ENCODE assay signal across 15 mouse cellular contexts in the genomic region with DNA sequence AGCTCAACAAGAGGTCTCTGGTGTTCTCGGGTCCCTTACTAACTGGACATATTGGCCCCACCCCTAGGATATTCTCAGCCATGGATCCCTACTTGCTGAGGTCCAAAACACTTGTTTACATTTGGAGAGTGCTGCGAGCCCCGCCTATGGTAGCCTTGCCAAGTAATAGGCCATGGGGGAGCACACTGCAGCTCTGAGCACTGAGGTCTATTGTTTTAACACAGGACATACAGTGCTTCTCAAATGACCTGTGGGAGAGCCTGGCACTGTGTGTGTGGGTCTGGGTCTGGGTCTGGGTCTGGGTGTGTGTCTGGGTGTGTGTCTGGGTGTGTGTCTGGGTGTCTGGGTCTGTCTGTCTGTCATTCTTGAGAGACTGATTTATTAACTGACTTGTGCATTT.
DNase-seq lines count a peak whose midpoint lies in the region; ATAC-seq and TF ChIP-seq lines count a peak whose summit lies in the region.
"Had no signal": no experiment of that assay in that cellular context is flagged by ENCODE, and none has a peak within 500 bp of the region (broad histone marks: within the 10 kb centered on the region; RNA-seq: fewer than 3 reads in every experiment).

No protein-coding gene starts in this region.

- 82% methylated on average over 3 of the region's 3 CpGs for WGBS in lung, embryonic 14.5 days
- WGBS in lung, adult 2 months = 28% methylated on average over 3 of the region's 3 CpGs
- 92% methylated on average over 3 of the region's 3 CpGs for WGBS in liver, embryonic 12.5 days (ENCODE audit: insufficient replicate concordance)

- H3K4me3 ChIP-seq in lung, embryonic 14.5 days (ENCODE audit: low read depth, low read length) = no peak overlapping the region
- no peak overlapping the region for H3K4me3 ChIP-seq in lung, adult 2 months (replicated peaks; ENCODE audit: extremely low read depth, low read depth, low read length)
- no peak overlapping the region for H3K4me3 ChIP-seq in liver, embryonic 12.5 days
- H3K4me3 ChIP-seq: heart, embryonic 10.5 days; limb, embryonic 12.5 days had no signal

- TF ChIP-seq POLR2A in lung, adult 2 months (IDR thresholded peaks at IDR 0.05; ENCODE audit: borderline replicate concordance, extremely low read depth, low read depth, low read length) = no peak

- ATAC-seq in cerebellum, adult (ENCODE audit: insufficient number of reproducible peaks, low FRiP score, low TSS enrichment) = peak; percentile 31; the same call in 1 of the 2 replicates
- peak; percentile 56; the same call in 1 of the 2 replicates for ATAC-seq in lung, embryonic 14.5 days (ENCODE audit: insufficient read depth)
- peak; percentile 18; the same call in 1 of the 2 replicates for ATAC-seq in liver, embryonic 12.5 days

- TF ChIP-seq CTCF in lung, embryonic 14.5 days (IDR thresholded peaks at IDR 0.05; ENCODE audit: low read depth) = no peak
- TF ChIP-seq CTCF in lung, adult 2 months (IDR thresholded peaks at IDR 0.05; ENCODE audit: insufficient read depth, low read length) = no peak

- H3K9me3 ChIP-seq in lung, embryonic 14.5 days (ENCODE audit: low read depth, low read length) = no peaks in the 10 kb centered on the region
- no peaks in the 10 kb centered on the region for H3K9me3 ChIP-seq in liver, embryonic 12.5 days (replicated peaks)
- H3K9me3 ChIP-seq: heart, embryonic 10.5 days; limb, embryonic 12.5 days; megakaryocyte, embryonic 14.5 days had no signal

- H3K36me3 ChIP-seq in lung, embryonic 14.5 days (ENCODE audit: insufficient read depth) = no peaks in the 10 kb centered on the region
- peaks cover 16% of the 10 kb centered on the region for H3K36me3 ChIP-seq in liver, embryonic 12.5 days

- H3K9ac ChIP-seq in lung, embryonic 14.5 days = no peak overlapping the region
- peak overlapping the region; percentile 62 for H3K9ac ChIP-seq in liver, embryonic 12.5 days
- H3K9ac ChIP-seq: limb, embryonic 12.5 days had no signal

- DNase-seq in cerebellum, adult 11 months = no peak
- DNase-seq in lung, embryonic 14.5 days = no peak
- no peak for DNase-seq in lung, adult 2 months
- peak; percentile 47 for DNase-seq in lung, postnatal 36 days
- DNase-seq in cerebellum, postnatal 14 days = no peak
- no peak for DNase-seq in adrenal gland, adult 2 months
- DNase-seq: adrenal gland, postnatal 25 days; cerebellum, adult 11-12 months; thymus, adult 2 months had no signal

- H3K4me1 ChIP-seq in lung, embryonic 14.5 days (ENCODE audit: insufficient read depth) = no peaks in the 10 kb centered on the region
- peaks cover 3% of the 10 kb centered on the region; the same call in 1 of the 2 replicates for H3K4me1 ChIP-seq in lung, adult 2 months (ENCODE audit: control insufficient read depth, insufficient read depth, low read length)
- peaks cover 57% of the 10 kb centered on the region for H3K4me1 ChIP-seq in liver, embryonic 12.5 days
- H3K4me1 ChIP-seq: heart, embryonic 10.5 days; limb, embryonic 12.5 days had no signal

- no peak overlapping the region for H3K4me2 ChIP-seq in lung, embryonic 14.5 days
- peak overlapping the region; percentile 65 for H3K4me2 ChIP-seq in liver, embryonic 12.5 days
- H3K4me2 ChIP-seq: limb, embryonic 12.5 days had no signal

- H3K27me3 ChIP-seq in lung, embryonic 14.5 days (ENCODE audit: insufficient read depth, low read length) = no peaks in the 10 kb centered on the region
- H3K27me3 ChIP-seq in liver, embryonic 12.5 days (replicated peaks) = no peaks in the 10 kb centered on the region
- H3K27me3 ChIP-seq: limb, embryonic 12.5 days; megakaryocyte, embryonic 14.5 days had no signal

- H3K27ac ChIP-seq in lung, embryonic 14.5 days (ENCODE audit: low read depth) = no peak overlapping the region
- H3K27ac ChIP-seq in liver, embryonic 12.5 days = peak overlapping the region; percentile 100
- H3K27ac ChIP-seq: kidney, postnatal 0 days had no signal
